Mouse (Mus musculus): Measurements from ENCODE around the gene Topbp1. TPM values are rescaled to one million over a fixed set of nuclear protein-coding genes. Genes with fewer than 3 reads are reported as not detected.

Gene Topbp1
- total and polyA plus RNA-seq, 2 experiments from 2014 or later, result 11.5 to 16.9 TPM

DNA sequence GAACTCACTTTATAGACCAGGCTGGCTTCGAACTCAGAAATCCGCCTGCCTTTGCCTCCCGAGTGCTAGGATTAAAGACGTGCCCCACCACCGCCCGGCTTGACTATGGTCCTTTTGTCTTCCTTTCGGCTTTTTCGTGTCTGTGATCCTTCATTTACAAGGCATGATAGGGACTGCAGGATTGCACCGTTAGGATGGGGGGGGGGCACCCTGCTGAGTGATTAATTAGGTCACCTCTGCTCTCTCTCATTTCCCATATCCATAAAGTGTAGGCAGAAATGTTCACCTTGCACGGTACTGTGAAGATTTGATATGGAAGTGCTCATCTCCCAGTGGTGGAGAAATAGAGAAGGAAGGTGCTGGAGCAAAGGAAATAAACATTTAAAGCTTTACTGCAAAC is 73.7 kb downstream of the Topbp1 start:
- DNase-seq (ENCODE audit: low spot score) (peak; percentile 9), ATAC-seq (ENCODE audit: low FRiP score) (no peak)
- Histone ChIP-seq H3K27me3 (ENCODE audit: insufficient read depth, low read length) (no peaks in the 10 kb centered on the region), H3K27ac (ENCODE audit: low read depth, low read length) (no peak overlapping the region), H3K9me3 (ENCODE audit: low read length) (no peaks in the 10 kb centered on the region), H3K36me3 (ENCODE audit: insufficient read depth, low read length) (no peaks in the 10 kb centered on the region), H3K4me2 (ENCODE audit: low read depth, low read length, poor library complexity, severe bottlenecking) (no peak overlapping the region), H3K4me3 (ENCODE audit: low read depth, low read length) (no peak overlapping the region), H3K4me1 (ENCODE audit: insufficient read depth, low read length) (no peaks in the 10 kb centered on the region), H3K9ac (replicated peaks; ENCODE audit: low read length, poor library complexity, severe bottlenecking) (no peak overlapping the region)
- WGBS, result 43% methylated on average over 10 of the region's 10 CpGs
- TF ChIP-seq CTCF (IDR thresholded peaks at IDR 0.05), result no peak

DNA sequence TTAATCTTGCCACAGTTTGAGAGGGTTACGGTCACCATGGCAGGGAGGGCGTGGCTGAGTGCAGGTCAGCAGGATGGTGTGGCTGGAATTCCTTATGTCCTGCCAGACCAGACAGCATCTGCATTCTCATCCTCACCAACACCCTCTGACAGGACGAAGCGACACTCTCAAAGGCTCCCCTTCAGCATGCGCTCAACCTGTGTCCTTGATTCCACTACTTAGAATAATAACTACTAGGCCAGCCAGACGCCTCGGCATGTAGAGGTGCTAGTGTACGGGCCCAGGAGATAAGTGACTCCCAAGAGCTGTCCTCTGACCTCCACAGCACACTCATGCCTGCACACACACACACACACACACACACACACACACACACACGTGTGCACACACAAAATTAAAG is 74.2 kb downstream of the Topbp1 start:
- DNase-seq (ENCODE audit: low spot score) (no peak), ATAC-seq (ENCODE audit: low FRiP score) (no peak)
- Histone ChIP-seq H3K36me3 (ENCODE audit: insufficient read depth, low read length) (no peaks in the 10 kb centered on the region), H3K27me3 (ENCODE audit: insufficient read depth, low read length) (no peaks in the 10 kb centered on the region), H3K4me1 (ENCODE audit: insufficient read depth, low read length) (no peaks in the 10 kb centered on the region), H3K9ac (replicated peaks; ENCODE audit: low read length, poor library complexity, severe bottlenecking) (no peak overlapping the region), H3K4me3 (ENCODE audit: low read depth, low read length) (no peak overlapping the region), H3K27ac (ENCODE audit: low read depth, low read length) (no peak overlapping the region), H3K9me3 (ENCODE audit: low read length) (no peaks in the 10 kb centered on the region), H3K4me2 (ENCODE audit: low read depth, low read length, poor library complexity, severe bottlenecking) (no peak overlapping the region)
- no peak for TF ChIP-seq CTCF (IDR thresholded peaks at IDR 0.05)
- 55% methylated on average over 9 of the region's 9 CpGs for WGBS

DNA sequence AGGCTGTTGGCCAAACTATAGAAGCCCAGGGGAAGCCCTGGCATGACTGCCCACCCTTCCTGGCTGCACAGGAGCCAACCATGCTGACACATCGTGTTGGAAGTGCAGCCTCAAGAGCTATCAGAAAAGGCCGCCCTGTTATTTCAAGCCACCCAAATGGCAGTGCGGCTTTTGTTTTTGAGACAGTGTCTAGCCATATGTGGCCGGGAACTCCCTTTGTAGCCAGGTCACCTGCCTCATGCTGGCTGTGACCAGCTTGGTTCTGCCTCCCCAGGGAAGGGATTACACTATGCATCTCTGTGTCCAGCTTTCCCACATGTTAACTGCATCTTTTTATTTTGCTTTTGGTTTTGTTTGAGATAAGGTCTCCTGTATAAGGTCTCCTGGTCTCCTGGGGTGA is 75.6 kb downstream of the Topbp1 start:
- H3K9ac ChIP-seq (replicated peaks; ENCODE audit: low read length, poor library complexity, severe bottlenecking), result no peak overlapping the region
- H3K27me3 ChIP-seq (ENCODE audit: insufficient read depth, low read length), result no peaks in the 10 kb centered on the region
- H3K4me1 ChIP-seq (ENCODE audit: insufficient read depth, low read length), result no peaks in the 10 kb centered on the region
- 78% methylated on average over 4 of the region's 4 CpGs for WGBS
- no peak for DNase-seq (ENCODE audit: low spot score)
- H3K4me2 ChIP-seq (ENCODE audit: low read depth, low read length, poor library complexity, severe bottlenecking), result no peak overlapping the region
- H3K4me3 ChIP-seq (ENCODE audit: low read depth, low read length), result no peak overlapping the region
- no peaks in the 10 kb centered on the region for H3K36me3 ChIP-seq (ENCODE audit: insufficient read depth, low read length)
- ATAC-seq (ENCODE audit: low FRiP score), result no peak
- H3K9me3 ChIP-seq (ENCODE audit: low read length), result no peaks in the 10 kb centered on the region
- TF ChIP-seq CTCF (IDR thresholded peaks at IDR 0.05), result no peak
- H3K27ac ChIP-seq (ENCODE audit: low read depth, low read length), result no peak overlapping the region

DNA sequence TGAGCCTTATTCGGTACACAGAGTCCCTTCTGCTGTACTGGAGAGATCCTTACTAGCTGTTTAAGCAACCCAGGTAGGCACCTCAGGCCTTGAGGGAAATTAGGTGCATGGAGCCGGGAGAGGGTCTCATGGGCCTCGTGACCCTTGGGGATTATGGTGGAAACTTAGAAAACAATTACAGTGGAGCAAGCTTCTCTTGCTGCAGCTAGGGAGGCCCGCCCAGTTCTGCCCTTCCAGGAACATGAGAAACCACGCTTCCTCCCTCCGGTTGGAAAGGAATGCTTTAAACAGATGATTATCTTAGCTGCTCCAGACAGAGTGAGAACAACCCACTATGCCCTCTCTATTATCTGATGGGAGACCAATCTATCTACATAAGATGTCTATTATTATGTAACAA is 78.0 kb downstream of the Topbp1 start:
- DNase-seq (ENCODE audit: low spot score) (no peak), ATAC-seq (ENCODE audit: low FRiP score) (no peak)
- Histone ChIP-seq H3K9ac (replicated peaks; ENCODE audit: low read length, poor library complexity, severe bottlenecking) (no peak overlapping the region), H3K27me3 (ENCODE audit: insufficient read depth, low read length) (no peaks in the 10 kb centered on the region), H3K27ac (ENCODE audit: low read depth, low read length) (no peak overlapping the region), H3K4me3 (ENCODE audit: low read depth, low read length) (no peak overlapping the region), H3K36me3 (ENCODE audit: insufficient read depth, low read length) (no peaks in the 10 kb centered on the region), H3K9me3 (ENCODE audit: low read length) (no peaks in the 10 kb centered on the region), H3K4me1 (ENCODE audit: insufficient read depth, low read length) (no peaks in the 10 kb centered on the region), H3K4me2 (ENCODE audit: low read depth, low read length, poor library complexity, severe bottlenecking) (no peak overlapping the region)
- WGBS, result 80% methylated on average over 6 of the region's 6 CpGs
- no peak for TF ChIP-seq CTCF (IDR thresholded peaks at IDR 0.05)

DNA sequence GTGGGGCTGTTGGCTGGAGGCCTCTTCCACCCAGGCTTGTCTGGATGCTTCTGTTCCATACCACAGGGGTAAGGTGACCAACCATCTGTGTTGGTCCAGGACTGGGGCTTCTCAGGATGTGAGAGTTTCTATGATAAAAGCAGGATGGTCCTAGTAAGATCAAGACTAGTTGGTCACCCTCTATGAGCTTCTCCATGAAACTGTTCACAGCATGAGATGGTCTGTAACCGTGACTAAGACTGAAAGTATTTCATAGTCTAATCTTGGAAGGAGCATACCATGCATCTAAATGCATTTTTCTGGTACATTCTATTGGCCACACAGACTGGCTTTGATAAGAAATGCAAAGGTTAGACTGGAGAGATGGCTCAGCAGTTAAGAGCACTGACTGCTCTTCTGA is 78.6 kb downstream of the Topbp1 start:
- TF ChIP-seq CTCF (IDR thresholded peaks at IDR 0.05), result no peak
- 86% methylated on average over 1 of the region's 1 CpGs for WGBS
- no peak overlapping the region for H3K27ac ChIP-seq (ENCODE audit: low read depth, low read length)

DNA sequence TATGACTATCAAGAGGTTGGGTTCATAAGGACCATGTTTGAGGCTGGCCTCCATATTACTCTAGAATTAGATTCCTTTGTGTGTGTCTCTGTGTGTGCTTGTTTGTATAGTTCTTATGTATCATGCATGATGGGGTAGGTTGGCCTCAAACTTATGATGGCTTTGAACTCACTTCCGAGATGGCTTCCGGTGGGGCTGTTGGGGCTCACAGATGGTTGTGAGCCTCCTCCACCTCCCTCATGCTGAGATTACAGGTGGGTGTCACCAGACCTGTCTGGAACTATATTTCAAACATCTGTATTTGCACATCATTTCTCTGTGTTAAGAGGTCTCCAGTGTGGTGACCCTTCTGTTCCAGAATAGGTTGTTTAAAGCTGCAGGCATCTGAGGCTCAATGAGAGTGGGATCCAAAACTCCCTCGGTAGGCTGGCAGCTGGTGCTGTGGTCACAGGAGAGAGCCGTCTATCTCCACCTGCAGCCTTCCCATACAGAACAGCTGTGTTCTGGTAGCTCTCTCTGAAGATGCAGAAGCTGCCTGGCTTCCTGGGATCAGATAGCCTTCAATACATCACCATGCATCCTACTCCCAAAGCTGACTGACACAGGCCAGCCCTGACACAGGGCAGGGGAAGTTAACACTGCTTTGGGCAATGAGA is 79.3 kb downstream of the Topbp1 start:
- no peak for ATAC-seq (ENCODE audit: low FRiP score)
- H3K4me3 ChIP-seq (ENCODE audit: low read depth, low read length), result no peak overlapping the region
- 88% methylated on average over 4 of the region's 4 CpGs for WGBS
- H3K4me2 ChIP-seq (ENCODE audit: low read depth, low read length, poor library complexity, severe bottlenecking), result no peak overlapping the region
- DNase-seq (ENCODE audit: low spot score), result no peak
- no peaks in the 10 kb centered on the region for H3K9me3 ChIP-seq (ENCODE audit: low read length)
- no peak overlapping the region for H3K27ac ChIP-seq (ENCODE audit: low read depth, low read length)
- no peaks in the 10 kb centered on the region for H3K4me1 ChIP-seq (ENCODE audit: insufficient read depth, low read length)
- TF ChIP-seq CTCF (IDR thresholded peaks at IDR 0.05), result no peak
- no peak overlapping the region for H3K9ac ChIP-seq (replicated peaks; ENCODE audit: low read length, poor library complexity, severe bottlenecking)
- H3K36me3 ChIP-seq (ENCODE audit: insufficient read depth, low read length), result no peaks in the 10 kb centered on the region
- no peaks in the 10 kb centered on the region for H3K27me3 ChIP-seq (ENCODE audit: insufficient read depth, low read length)

More for the DNA sequence above, 78.6 kb downstream of the Topbp1 start:
- Histone ChIP-seq H3K36me3 (ENCODE audit: insufficient read depth, low read length) (no peaks in the 10 kb centered on the region), H3K9ac (replicated peaks; ENCODE audit: low read length, poor library complexity, severe bottlenecking) (no peak overlapping the region), H3K9me3 (ENCODE audit: low read length) (no peaks in the 10 kb centered on the region), H3K4me1 (ENCODE audit: insufficient read depth, low read length) (no peaks in the 10 kb centered on the region), H3K27me3 (ENCODE audit: insufficient read depth, low read length) (no peaks in the 10 kb centered on the region), H3K4me2 (ENCODE audit: low read depth, low read length, poor library complexity, severe bottlenecking) (no peak overlapping the region), H3K4me3 (ENCODE audit: low read depth, low read length) (no peak overlapping the region)
- no peak for ATAC-seq (ENCODE audit: low FRiP score)
- no peak for DNase-seq (ENCODE audit: low spot score)
